Mouse (Mus musculus): Measurements from ENCODE around the gene Psmb4. TPM values are rescaled to one million over a fixed set of nuclear protein-coding genes. Genes with fewer than 3 reads are reported as not detected.

The Psmb4 gene
- total and polyA plus RNA-seq, 2 experiments from 2014 or later: 274 to 302 TPM

DNA sequence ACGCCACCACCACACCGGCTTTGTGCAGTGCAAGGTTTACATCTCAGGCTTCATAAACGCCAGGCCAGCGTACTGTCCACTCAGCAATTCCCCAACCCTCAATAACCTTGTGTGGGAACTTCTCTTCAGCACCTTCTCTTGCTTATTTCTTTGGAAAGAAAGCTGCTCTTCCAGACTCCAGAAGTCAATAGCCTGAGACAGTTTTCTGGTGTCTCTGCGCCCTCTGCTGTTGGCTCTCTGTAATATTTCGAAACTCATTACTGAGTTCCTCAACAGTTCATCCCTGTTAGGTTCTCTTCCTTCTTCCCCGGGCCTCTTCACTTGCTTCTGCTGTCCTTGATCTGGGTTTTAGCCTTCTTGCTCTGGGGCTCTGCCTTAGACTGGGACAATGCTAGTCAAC lies 16.0 kb upstream of the Psmb4 start:
- no peak for ATAC-seq (ENCODE audit: insufficient read depth, low read depth)

DNA sequence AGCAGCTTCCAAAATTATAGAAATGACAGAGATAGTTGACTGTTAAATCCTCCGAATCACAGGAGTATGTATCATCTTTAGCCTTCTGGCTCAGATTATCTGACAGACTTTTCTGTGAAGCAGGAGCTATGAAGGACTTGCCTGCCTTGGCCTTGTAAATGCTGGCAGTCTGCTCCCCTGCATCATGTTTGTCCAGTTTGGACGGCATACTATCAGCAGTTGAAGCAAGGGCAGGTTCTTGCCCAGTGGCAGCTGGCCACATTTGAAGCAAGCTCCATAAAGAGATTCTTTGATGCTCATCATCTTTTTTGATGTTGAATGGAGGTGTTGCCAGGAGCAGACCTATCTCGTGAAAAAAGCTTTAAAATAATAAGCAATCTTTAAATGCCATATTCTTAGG lies 7.3 kb upstream of the Psmb4 start:
- DNase-seq (ENCODE audit: low spot score) (no peak), ATAC-seq (ENCODE audit: insufficient read depth, low read depth) (no peak)
- Histone ChIP-seq H3K9me3 (replicated peaks; ENCODE audit: control insufficient read depth, low read length) (no peaks in the 10 kb centered on the region), H3K9ac (replicated peaks; ENCODE audit: low read depth, low read length) (no peak overlapping the region), H3K4me1 (ENCODE audit: control insufficient read depth, insufficient read depth) (no peaks in the 10 kb centered on the region), H3K27ac (ENCODE audit: low read depth) (no peak overlapping the region), H3K27me3 (ENCODE audit: control insufficient read depth, insufficient read depth, low read length) (no peaks in the 10 kb centered on the region), H3K4me2 (ENCODE audit: low read depth, low read length) (no peak overlapping the region), H3K4me3 (ENCODE audit: low read depth, low read length) (no peak overlapping the region), H3K36me3 (replicated peaks; ENCODE audit: control insufficient read depth, insufficient read depth, low read length) (no peaks in the 10 kb centered on the region)
- 50% methylated on average over 3 of the region's 3 CpGs for WGBS
- TF ChIP-seq EP300 (IDR thresholded peaks at IDR 0.05; ENCODE audit: low read depth) (no peak), CTCF (IDR thresholded peaks at IDR 0.05; ENCODE audit: low read depth) (no peak)

More for the DNA sequence above, 16.0 kb upstream of the Psmb4 start:
- H3K27me3 ChIP-seq (ENCODE audit: control insufficient read depth, insufficient read depth, low read length): no peaks in the 10 kb centered on the region
- H3K4me3 ChIP-seq (ENCODE audit: low read depth, low read length): no peak overlapping the region
- no peaks in the 10 kb centered on the region for H3K4me1 ChIP-seq (ENCODE audit: control insufficient read depth, insufficient read depth)
- no peaks in the 10 kb centered on the region for H3K9me3 ChIP-seq (replicated peaks; ENCODE audit: control insufficient read depth, low read length)
- TF ChIP-seq CTCF (IDR thresholded peaks at IDR 0.05; ENCODE audit: low read depth): peak; percentile 68
- TF ChIP-seq EP300 (IDR thresholded peaks at IDR 0.05; ENCODE audit: low read depth): no peak
- DNase-seq (ENCODE audit: low spot score): peak; percentile 52
- no peaks in the 10 kb centered on the region for H3K36me3 ChIP-seq (replicated peaks; ENCODE audit: control insufficient read depth, insufficient read depth, low read length)
- H3K4me2 ChIP-seq (ENCODE audit: low read depth, low read length): no peak overlapping the region
- H3K9ac ChIP-seq (replicated peaks; ENCODE audit: low read depth, low read length): no peak overlapping the region
- H3K27ac ChIP-seq (ENCODE audit: low read depth): no peak overlapping the region
- 20% methylated on average over 7 of the region's 7 CpGs for WGBS

DNA sequence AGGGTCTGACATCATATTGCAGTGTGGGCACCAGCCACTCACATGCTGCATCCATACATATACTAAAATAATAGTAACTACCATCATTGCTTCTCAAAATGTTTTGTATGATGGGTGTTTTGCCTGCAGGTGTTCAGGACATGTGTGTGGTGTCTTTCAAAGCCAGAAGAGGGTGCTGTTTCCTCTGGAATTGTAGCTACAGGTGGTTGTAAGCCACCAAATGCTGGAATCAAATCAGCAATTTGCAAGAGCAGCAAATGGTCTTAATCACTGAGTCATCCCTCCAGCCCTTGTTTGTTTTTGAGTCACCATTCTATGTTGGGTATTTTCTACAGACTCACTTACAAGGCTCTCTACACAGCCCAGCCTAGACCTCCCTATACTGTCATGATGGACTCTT lies 1.8 kb upstream of the Psmb4 start:
- DNase-seq (ENCODE audit: low spot score): peak; percentile 36
- H3K27me3 ChIP-seq (ENCODE audit: control insufficient read depth, insufficient read depth, low read length): no peaks in the 10 kb centered on the region

DNA sequence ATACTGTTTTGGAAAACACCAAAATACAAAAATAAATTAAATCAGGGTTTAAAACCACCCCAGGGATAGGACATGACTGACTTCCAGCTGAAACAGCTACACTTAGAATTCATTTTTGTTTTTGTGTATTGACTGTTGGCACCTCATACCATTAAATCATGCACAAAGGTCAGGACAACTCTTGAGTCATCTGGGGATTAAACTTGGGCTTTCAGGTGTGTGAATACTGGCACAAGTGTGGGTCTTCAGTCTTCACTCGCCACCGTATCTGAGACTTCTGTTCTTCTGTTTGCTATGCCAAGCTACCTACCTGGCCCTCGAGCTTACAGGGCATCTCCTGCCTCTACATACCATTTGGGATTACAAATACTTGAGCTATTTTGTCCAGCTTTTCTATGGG lies 4.2 kb downstream of the Psmb4 start:
- TF ChIP-seq CTCF (IDR thresholded peaks at IDR 0.05; ENCODE audit: low read depth) (no peak), EP300 (IDR thresholded peaks at IDR 0.05; ENCODE audit: low read depth) (no peak)
- H3K4me2 ChIP-seq (ENCODE audit: low read depth, low read length): no peak overlapping the region
- H3K9me3 ChIP-seq (replicated peaks; ENCODE audit: control insufficient read depth, low read length): no peaks in the 10 kb centered on the region
- no peak overlapping the region for H3K27ac ChIP-seq (ENCODE audit: low read depth)
- H3K4me1 ChIP-seq (ENCODE audit: control insufficient read depth, insufficient read depth): peaks cover 14% of the 10 kb centered on the region; the same call in 1 of the 2 replicates
- peaks cover 75% of the 10 kb centered on the region for H3K36me3 ChIP-seq (replicated peaks; ENCODE audit: control insufficient read depth, insufficient read depth, low read length)
- no peak overlapping the region for H3K9ac ChIP-seq (replicated peaks; ENCODE audit: low read depth, low read length)
- WGBS: 84% methylated on average over 3 of the region's 3 CpGs
- H3K27me3 ChIP-seq (ENCODE audit: control insufficient read depth, insufficient read depth, low read length): no peaks in the 10 kb centered on the region
- no peak overlapping the region for H3K4me3 ChIP-seq (ENCODE audit: low read depth, low read length)
- ATAC-seq (ENCODE audit: insufficient read depth, low read depth) (no peak), DNase-seq (ENCODE audit: low spot score) (no peak)

More for the DNA sequence above, 1.8 kb upstream of the Psmb4 start:
- Histone ChIP-seq H3K4me2 (ENCODE audit: low read depth, low read length) (no peak overlapping the region), H3K27ac (ENCODE audit: low read depth) (no peak overlapping the region), H3K4me3 (ENCODE audit: low read depth, low read length) (no peak overlapping the region), H3K36me3 (replicated peaks; ENCODE audit: control insufficient read depth, insufficient read depth, low read length) (peaks cover 17% of the 10 kb centered on the region), H3K9me3 (replicated peaks; ENCODE audit: control insufficient read depth, low read length) (no peaks in the 10 kb centered on the region), H3K9ac (replicated peaks; ENCODE audit: low read depth, low read length) (no peak overlapping the region), H3K4me1 (ENCODE audit: control insufficient read depth, insufficient read depth) (peaks cover 14% of the 10 kb centered on the region; the same call in 1 of the 2 replicates)
- no peak; the same call in 1 of the 2 replicates for ATAC-seq (ENCODE audit: insufficient read depth, low read depth)
- no peak for TF ChIP-seq EP300 (IDR thresholded peaks at IDR 0.05; ENCODE audit: low read depth)
- TF ChIP-seq CTCF (IDR thresholded peaks at IDR 0.05; ENCODE audit: low read depth): peak; percentile 60

DNA sequence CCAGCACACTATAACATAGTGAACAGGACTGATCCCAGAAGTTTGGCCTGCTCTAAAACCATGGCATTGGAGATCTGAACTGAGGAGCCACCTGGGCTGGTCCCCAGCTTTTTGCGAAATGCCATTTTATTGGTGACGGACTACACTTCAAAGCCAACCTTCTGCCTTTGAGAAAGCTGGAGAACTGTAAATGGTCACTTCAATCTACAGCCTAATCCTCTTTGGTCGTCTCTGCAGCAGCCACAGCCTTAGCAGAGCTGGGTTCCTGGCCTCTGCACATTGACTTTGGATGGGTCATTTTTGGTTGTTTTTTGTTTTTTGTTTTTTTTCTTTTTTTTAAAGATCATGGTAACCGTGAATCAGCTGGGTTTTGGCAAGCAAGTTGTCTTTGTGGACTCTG lies 4.9 kb downstream of the Psmb4 start:
- no peak for ATAC-seq (ENCODE audit: insufficient read depth, low read depth)
- Histone ChIP-seq H3K4me3 (ENCODE audit: low read depth, low read length) (no peak overlapping the region), H3K4me1 (ENCODE audit: control insufficient read depth, insufficient read depth) (peaks cover 11% of the 10 kb centered on the region; the same call in 1 of the 2 replicates), H3K9ac (replicated peaks; ENCODE audit: low read depth, low read length) (no peak overlapping the region), H3K27ac (ENCODE audit: low read depth) (no peak overlapping the region), H3K9me3 (replicated peaks; ENCODE audit: control insufficient read depth, low read length) (no peaks in the 10 kb centered on the region), H3K4me2 (ENCODE audit: low read depth, low read length) (no peak overlapping the region), H3K36me3 (replicated peaks; ENCODE audit: control insufficient read depth, insufficient read depth, low read length) (peaks cover 83% of the 10 kb centered on the region), H3K27me3 (ENCODE audit: control insufficient read depth, insufficient read depth, low read length) (no peaks in the 10 kb centered on the region)
- WGBS: 76% methylated on average over 4 of the region's 4 CpGs
- no peak for TF ChIP-seq EP300 (IDR thresholded peaks at IDR 0.05; ENCODE audit: low read depth)
- no peak for TF ChIP-seq CTCF (IDR thresholded peaks at IDR 0.05; ENCODE audit: low read depth)
- no peak for DNase-seq (ENCODE audit: low spot score)

DNA sequence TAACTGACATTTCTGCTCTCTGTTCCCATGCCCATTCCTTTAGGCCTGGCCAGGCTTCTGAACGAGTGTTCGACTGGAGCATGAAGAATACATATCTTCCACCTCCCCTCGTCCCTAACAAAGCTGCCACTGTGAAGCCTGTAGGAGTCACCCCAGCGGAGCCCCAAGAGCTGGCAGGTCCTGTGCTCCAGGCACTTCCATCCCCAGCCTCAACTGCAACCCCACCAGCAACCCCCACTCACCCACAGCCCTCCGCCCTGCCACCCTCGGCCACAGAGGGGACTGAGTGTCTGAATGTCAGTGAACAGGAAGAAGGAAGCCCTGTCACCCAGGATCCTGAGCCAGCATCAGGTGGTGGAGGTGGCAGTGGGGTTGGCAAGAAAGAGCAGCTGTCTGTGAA lies 8.1 kb downstream of the Psmb4 start:
- Histone ChIP-seq H3K27me3 (ENCODE audit: control insufficient read depth, insufficient read depth, low read length) (no peaks in the 10 kb centered on the region), H3K9me3 (replicated peaks; ENCODE audit: control insufficient read depth, low read length) (no peaks in the 10 kb centered on the region), H3K9ac (replicated peaks; ENCODE audit: low read depth, low read length) (no peak overlapping the region), H3K27ac (ENCODE audit: low read depth) (no peak overlapping the region), H3K36me3 (replicated peaks; ENCODE audit: control insufficient read depth, insufficient read depth, low read length) (peaks cover 98% of the 10 kb centered on the region), H3K4me2 (ENCODE audit: low read depth, low read length) (no peak overlapping the region), H3K4me1 (ENCODE audit: control insufficient read depth, insufficient read depth) (no peaks in the 10 kb centered on the region), H3K4me3 (ENCODE audit: low read depth, low read length) (no peak overlapping the region)
- DNase-seq (ENCODE audit: low spot score): no peak
- no peak for TF ChIP-seq CTCF (IDR thresholded peaks at IDR 0.05; ENCODE audit: low read depth)
- no peak for TF ChIP-seq EP300 (IDR thresholded peaks at IDR 0.05; ENCODE audit: low read depth)
- no peak for ATAC-seq (ENCODE audit: insufficient read depth, low read depth)
- 76% methylated on average over 6 of the region's 6 CpGs for WGBS

Data from heart, postnatal 0 days (tissue).